Comparison of ENCODE assay signal across 37 mouse cellular contexts in genomic region chr8:94337559-94337958, GRCm38 (mm10). TPM values are rescaled to one million over a fixed set of nuclear protein-coding genes. Genes with fewer than 3 reads are reported as not detected.
"Had no signal": no experiment of that assay in that cellular context is flagged by ENCODE, and none has a peak within 500 bp of the region (broad histone marks: within the 10 kb centered on the region; RNA-seq: fewer than 3 reads in every experiment).

No protein-coding gene starts in this region.

- H3K27ac ChIP-seq: heart, embryonic 10.5 days; heart, embryonic 13.5 days; heart, embryonic 15.5 days; hindbrain, embryonic 10.5 days; hindbrain, embryonic 12.5 days; hindbrain, embryonic 13.5 days; hindbrain, embryonic 14.5 days; hindbrain, embryonic 15.5 days; hindbrain, postnatal 0 days; intestine, embryonic 15.5 days; kidney, embryonic 15.5 days; kidney, postnatal 0 days; layer of hippocampus, adult 2 months had no signal

- H3K4me2 ChIP-seq: heart, embryonic 11.5 days; heart, embryonic 12.5 days; heart, embryonic 13.5 days; heart, embryonic 15.5 days; hindbrain, embryonic 12.5 days; hindbrain, embryonic 13.5 days; hindbrain, embryonic 14.5 days; hindbrain, embryonic 15.5 days; intestine, embryonic 15.5 days; kidney, embryonic 15.5 days had no signal

- ATAC-seq: hindbrain, embryonic 16.5 days; hindbrain, postnatal 0 days; inflammation-experienced regulatory T-cells, adult 6 months; intestine, embryonic 15.5 days; intestine, embryonic 16.5 days; intestine, postnatal 0 days had no signal

- H3K4me3 ChIP-seq: heart, embryonic 10.5 days; heart, embryonic 12.5 days; heart, embryonic 13.5 days; heart, embryonic 15.5 days; hindbrain, embryonic 10.5 days; hindbrain, embryonic 12.5 days; hindbrain, embryonic 13.5 days; hindbrain, embryonic 15.5 days; intestine, embryonic 15.5 days; kidney, embryonic 15.5 days; layer of hippocampus, adult 2 months had no signal

- H3K27me3 ChIP-seq: heart, embryonic 15.5 days; hindbrain, embryonic 12.5 days; hindbrain, embryonic 13.5 days; hindbrain, embryonic 15.5 days; intestine, embryonic 15.5 days; kidney, embryonic 15.5 days had no signal

- H3K9ac ChIP-seq: heart, embryonic 12.5 days; heart, embryonic 13.5 days; heart, embryonic 15.5 days; hindbrain, embryonic 12.5 days; hindbrain, embryonic 13.5 days; hindbrain, embryonic 14.5 days; hindbrain, embryonic 15.5 days; intestine, embryonic 15.5 days; kidney, embryonic 15.5 days had no signal

- DNase-seq: heart, postnatal 10 days; heart, postnatal 14 days; heart, postnatal 36 days; heart, postnatal 4 days; kidney, adult 11 months; kidney, adult 18-20 months; kidney, adult 2 months; kidney, adult 8-10 months; kidney, adult 9 months; kidney, postnatal 10 days; kidney, postnatal 14 days; kidney, postnatal 25 days; kidney, postnatal 36 days; kidney, postnatal 4 days; layer of hippocampus, adult 9-11 months; layer of hippocampus, postnatal 36 days had no signal

- H3K9me3 ChIP-seq: heart, embryonic 10.5 days; heart, embryonic 12.5 days; heart, embryonic 13.5 days; heart, embryonic 15.5 days; hindbrain, embryonic 10.5 days; hindbrain, embryonic 12.5 days; hindbrain, embryonic 13.5 days; hindbrain, embryonic 15.5 days; intestine, embryonic 15.5 days; kidney, embryonic 15.5 days had no signal

- H3K4me1 ChIP-seq: heart, embryonic 12.5 days; heart, embryonic 13.5 days; heart, embryonic 15.5 days; hindbrain, embryonic 12.5 days; hindbrain, embryonic 13.5 days; hindbrain, embryonic 15.5 days; intestine, embryonic 15.5 days; kidney, embryonic 15.5 days had no signal

- H3K36me3 ChIP-seq: heart, embryonic 10.5 days; heart, embryonic 12.5 days; heart, embryonic 13.5 days; heart, embryonic 15.5 days; hindbrain, embryonic 10.5 days; hindbrain, embryonic 12.5 days; hindbrain, embryonic 13.5 days; hindbrain, embryonic 15.5 days; intestine, embryonic 15.5 days; kidney, embryonic 15.5 days had no signal

RNA-seq across cellular contexts. Expression of gene Slc12a3, which starts 8.6 kb away (rescaled TPM):
- polyA plus RNA-seq: heart, embryonic 13.5 days; heart, embryonic 14.5 days; heart, embryonic 16.5 days; hindbrain, embryonic 12.5 days had no signal
